Mouse (Mus musculus) embryonic facial prominence, embryonic 14.5 days (tissue): ENCODE results near the gene Tgds. TPM values are rescaled to one million over a fixed set of nuclear protein-coding genes. Genes with fewer than 3 reads are reported as not detected.
A peak's percentile ranks its signal among the peaks of the same experiment; 100 is the strongest.
"Not testable (repeated sequence)": the region's sequence is repeated elsewhere in the genome, so short reads cannot be mapped to it uniquely, and the experiment has no call there.

Experiments used
- ATAC-seq: fragments of 200-750 bp; cut with Nextera tagmentation; 2 replicates; pipeline ENCODE4 v1.8.0; 2017; ENCODE audit warnings: low read depth, moderate number of reproducible peaks, moderate TSS enrichment
- DNase-seq: peaks from one replicate; pipeline ENCODE4 v3.0.0-alpha.2; 2015; ENCODE audit warnings: low spot score
- H3K27ac ChIP-seq: fragments of 300-500 bp; sonication (generic); replicated peaks from 2 replicates; pipeline ENCODE4 v1.5.1; 2014; ENCODE audit warnings: low read depth, mild to moderate bottlenecking, low read length, moderate library complexity
- H3K27me3 ChIP-seq: fragments of 300-500 bp; sonication (generic); replicated peaks from 2 replicates; pipeline ENCODE4 v1.6.1; 2014; ENCODE audit warnings: low read length; ENCODE audit not compliant: control insufficient read depth, insufficient read depth
- H3K36me3 ChIP-seq: fragments of 300-500 bp; sonication (generic); 2 replicates; pipeline ENCODE4 v1.6.1; 2014; ENCODE audit warnings: low read length, mixed read lengths; ENCODE audit not compliant: control insufficient read depth, insufficient read depth
- H3K4me1 ChIP-seq: fragments of 300-500 bp; sonication (generic); 2 replicates; pipeline ENCODE4 v1.6.1; 2014; ENCODE audit warnings: antibody characterized with exemption, low read length; ENCODE audit not compliant: control insufficient read depth, insufficient read depth
- H3K4me2 ChIP-seq: fragments of 300-500 bp; sonication (generic); 2 replicates; pipeline ENCODE4 v1.6.1; 2014; ENCODE audit warnings: low read depth, mild to moderate bottlenecking, low read length, moderate library complexity, mixed read lengths
- H3K4me3 ChIP-seq: fragments of 300-500 bp; sonication (generic); 2 replicates; pipeline ENCODE4 v1.5.1; 2014; ENCODE audit warnings: low read depth, mild to moderate bottlenecking, low read length
- H3K9ac ChIP-seq: fragments of 300-500 bp; sonication (generic); 2 replicates; pipeline ENCODE4 v1.6.1; 2014; ENCODE audit warnings: low read depth, mild to moderate bottlenecking, low read length, moderate library complexity, mixed read lengths
- H3K9me3 ChIP-seq: fragments of 300-500 bp; sonication (generic); 2 replicates; pipeline ENCODE4 v1.6.1; 2016; ENCODE audit warnings: low read length; ENCODE audit not compliant: control insufficient read depth
- WGBS: fragments of 180-500 bp; shearing (Covaris S2); extraction: QIAGEN DNeasy Blood & Tissue Kit; methylation state at CpG from one replicate; pipeline ENCODE4 v1.1.7; 2014; 5-methylcytosine and 5-hydroxymethylcytosine counted together
- polyA plus RNA-seq: library from polyadenylated mRNA; unstranded; fragments of >200 nt; fragmentation: Nextera tagmentation; extraction: Ambion mirVana; gene quantifications from 2 replicates; pipeline ENCODE4 v1.2.1, GENCODE M21; 2014

Tgds gene
- polyA plus RNA-seq, 1 experiment from 2014 or later: 38.3 TPM

DNA sequence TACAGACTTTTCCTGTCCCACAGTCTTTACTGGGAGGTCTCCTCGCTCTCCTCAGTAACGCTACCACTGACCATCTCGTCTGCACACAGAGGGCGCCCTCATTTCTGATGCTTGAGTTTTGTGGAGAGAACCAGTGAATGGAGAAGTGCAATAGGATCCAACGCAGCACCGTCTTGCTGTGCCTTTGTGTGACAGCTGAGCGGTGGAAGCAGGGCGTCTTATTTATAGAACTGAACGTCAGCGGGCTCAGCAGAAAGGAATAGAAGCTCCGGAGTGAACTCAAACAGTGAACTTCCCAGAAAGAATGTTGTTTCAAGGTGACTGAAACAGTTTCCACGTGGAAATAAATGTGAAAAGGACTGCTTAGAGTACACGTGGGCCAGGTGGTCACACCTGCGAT is 30.1 kb upstream of the Tgds start:
- Histone ChIP-seq H3K27ac (no peak overlapping the region), H3K9ac (no peak overlapping the region), H3K4me2 (no peak overlapping the region), H3K4me1 (no peaks in the 10 kb centered on the region), H3K9me3 (no peaks in the 10 kb centered on the region), H3K4me3 (no peak overlapping the region), H3K36me3 (peaks cover 66% of the 10 kb centered on the region), H3K27me3 (no peaks in the 10 kb centered on the region)
- ATAC-seq: no peak
- 76% methylated on average over 14 of the region's 14 CpGs for WGBS
- DNase-seq: no peak

- Histone ChIP-seq H3K27me3 (no peaks in the 10 kb centered on the region), H3K27ac (no peak overlapping the region), H3K9ac (no peak overlapping the region), H3K4me3 (no peak overlapping the region), H3K4me2 (no peak overlapping the region), H3K9me3 (no peaks in the 10 kb centered on the region), H3K36me3 (peaks cover 67% of the 10 kb centered on the region), H3K4me1 (no peaks in the 10 kb centered on the region)
- ATAC-seq: no peak
- WGBS: 89% methylated on average over 3 of the region's 3 CpGs
- no peak for DNase-seq
Measured at GRCm38 (mm10) chr14:118161751-118162150, 29.2 kb upstream of the Tgds start.

GRCm38 (mm10) chr14:118157146-118157545 is 24.6 kb upstream of the Tgds start:
- Histone ChIP-seq H3K4me1 (no peaks in the 10 kb centered on the region), H3K4me2 (no peak overlapping the region), H3K36me3 (peaks cover 69% of the 10 kb centered on the region), H3K9me3 (no peaks in the 10 kb centered on the region), H3K27me3 (no peaks in the 10 kb centered on the region), H3K27ac (no peak overlapping the region), H3K4me3 (no peak overlapping the region), H3K9ac (no peak overlapping the region)
- DNase-seq (no peak), ATAC-seq (no peak)
- WGBS: 26% methylated on average over 5 of the region's 5 CpGs

DNA sequence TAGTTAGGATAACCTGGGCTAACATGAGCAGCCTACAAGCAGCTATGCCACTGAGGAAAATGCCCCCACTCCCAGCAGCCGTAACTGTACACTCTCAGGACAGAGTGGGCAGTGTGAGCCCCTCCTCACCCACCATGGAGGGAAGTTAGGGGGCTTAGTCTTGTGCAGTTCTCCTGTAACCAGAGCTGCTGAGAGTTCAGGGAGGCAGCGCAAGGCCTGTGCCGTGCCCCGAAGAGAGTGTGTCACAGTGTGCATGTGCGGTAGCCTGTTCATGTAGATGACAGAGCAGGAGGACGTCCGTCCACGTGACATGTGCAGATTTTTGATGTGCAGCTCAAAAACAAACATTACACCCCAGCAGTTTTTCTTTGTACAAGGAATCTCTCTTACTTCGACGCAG is 24.2 kb upstream of the Tgds start:
- no peak overlapping the region for H3K4me3 ChIP-seq
- no peak overlapping the region for H3K4me2 ChIP-seq
- no peak overlapping the region for H3K27ac ChIP-seq
- no peak overlapping the region for H3K9ac ChIP-seq
- no peaks in the 10 kb centered on the region for H3K4me1 ChIP-seq
- no peaks in the 10 kb centered on the region for H3K27me3 ChIP-seq
- peaks cover 65% of the 10 kb centered on the region for H3K36me3 ChIP-seq
- DNase-seq (no peak), ATAC-seq (no peak)
- no peaks in the 10 kb centered on the region for H3K9me3 ChIP-seq
- 79% methylated on average over 10 of the region's 10 CpGs for WGBS

DNA sequence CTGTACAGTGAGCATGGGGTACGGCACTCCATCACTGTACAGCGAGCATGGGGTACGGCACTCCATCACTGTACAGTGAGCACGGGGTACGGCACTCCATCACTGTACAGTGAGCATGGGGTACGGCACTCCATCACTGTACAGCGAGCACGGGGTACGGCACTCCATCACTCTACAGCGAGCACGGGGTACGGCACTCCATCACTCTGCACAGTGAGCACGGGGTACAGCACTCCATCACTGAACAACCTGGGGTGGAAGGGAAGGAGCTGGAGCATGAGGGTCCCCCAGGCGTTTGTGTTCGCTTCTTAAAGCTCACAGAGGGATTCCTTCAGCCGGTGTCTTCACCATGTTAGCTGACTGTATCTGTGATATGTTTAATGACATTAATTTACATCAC is 23.5 kb upstream of the Tgds start:
- not testable (repeated sequence) for DNase-seq, H3K4me1 ChIP-seq, H3K4me2 ChIP-seq, H3K4me3 ChIP-seq, H3K9ac ChIP-seq, ATAC-seq, H3K9me3 ChIP-seq, H3K27me3 ChIP-seq, H3K27ac ChIP-seq
- WGBS: 95% methylated on average over 16 of the region's 16 CpGs
- peaks cover 58% of the 10 kb centered on the region for H3K36me3 ChIP-seq

GRCm38 (mm10) chr14:118152294-118152651 is 19.7 kb upstream of the Tgds start:
- no peak overlapping the region for H3K27ac ChIP-seq
- H3K4me2 ChIP-seq: no peak overlapping the region
- H3K4me1 ChIP-seq: no peaks in the 10 kb centered on the region
- no peak for DNase-seq
- WGBS: 92% methylated on average over 8 of the region's 8 CpGs
- no peaks in the 10 kb centered on the region for H3K27me3 ChIP-seq
- ATAC-seq: no peak
- peaks cover 43% of the 10 kb centered on the region for H3K36me3 ChIP-seq
- no peak overlapping the region for H3K9ac ChIP-seq
- no peaks in the 10 kb centered on the region for H3K9me3 ChIP-seq
- H3K4me3 ChIP-seq: no peak overlapping the region

GRCm38 (mm10) chr14:118151651-118152293 is 19.2 kb upstream of the Tgds start:
- no peaks in the 10 kb centered on the region for H3K4me1 ChIP-seq
- no peaks in the 10 kb centered on the region for H3K9me3 ChIP-seq
- no peaks in the 10 kb centered on the region for H3K27me3 ChIP-seq
- no peak overlapping the region for H3K4me2 ChIP-seq
- no peak overlapping the region for H3K27ac ChIP-seq
- ATAC-seq (no peak), DNase-seq (peak; percentile 34)
- peaks cover 43% of the 10 kb centered on the region for H3K36me3 ChIP-seq
- H3K9ac ChIP-seq: no peak overlapping the region
- no peak overlapping the region for H3K4me3 ChIP-seq
- 68% methylated on average over 5 of the region's 5 CpGs for WGBS

GRCm38 (mm10) chr14:118150656-118151551 is 18.3 kb upstream of the Tgds start:
- H3K9me3 ChIP-seq: no peaks in the 10 kb centered on the region
- no peak overlapping the region for H3K27ac ChIP-seq
- H3K4me2 ChIP-seq: no peak overlapping the region
- H3K27me3 ChIP-seq: no peaks in the 10 kb centered on the region
- no peaks in the 10 kb centered on the region for H3K4me1 ChIP-seq
- WGBS: 88% methylated on average over 26 of the region's 26 CpGs
- ATAC-seq (no peak), DNase-seq (no peak)
- H3K36me3 ChIP-seq: peaks cover 43% of the 10 kb centered on the region
- no peak overlapping the region for H3K9ac ChIP-seq
- no peak overlapping the region for H3K4me3 ChIP-seq

DNA sequence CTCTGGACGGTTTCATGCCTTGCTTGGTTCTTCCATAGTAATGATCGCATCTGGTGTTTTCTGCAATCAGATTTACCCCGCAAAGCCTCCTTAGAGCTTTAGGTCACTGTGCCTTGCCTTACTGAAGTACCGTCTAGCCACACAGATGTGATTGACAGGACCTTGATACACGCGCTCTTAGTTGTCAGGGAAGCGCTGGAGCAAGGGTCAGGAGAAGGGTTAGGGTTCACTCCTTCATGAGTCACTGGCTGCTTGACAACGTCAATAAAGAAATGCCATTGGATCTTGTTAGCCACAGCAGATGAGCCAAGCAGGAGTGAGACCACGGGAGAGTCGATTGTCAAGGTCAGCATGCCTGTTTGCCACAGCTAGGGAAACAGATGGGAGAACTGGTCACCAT is 16.0 kb upstream of the Tgds start:
- Histone ChIP-seq H3K4me1 (no peaks in the 10 kb centered on the region), H3K9ac (no peak overlapping the region), H3K36me3 (peaks cover 27% of the 10 kb centered on the region), H3K27ac (no peak overlapping the region), H3K4me2 (no peak overlapping the region), H3K27me3 (no peaks in the 10 kb centered on the region), H3K4me3 (no peak overlapping the region), H3K9me3 (no peaks in the 10 kb centered on the region)
- ATAC-seq (no peak), DNase-seq (no peak)
- WGBS: 75% methylated on average over 10 of the region's 10 CpGs
